Mouse (Mus musculus): ENCODE data around the gene Sf3a1.

Sf3a1 gene

DNA sequence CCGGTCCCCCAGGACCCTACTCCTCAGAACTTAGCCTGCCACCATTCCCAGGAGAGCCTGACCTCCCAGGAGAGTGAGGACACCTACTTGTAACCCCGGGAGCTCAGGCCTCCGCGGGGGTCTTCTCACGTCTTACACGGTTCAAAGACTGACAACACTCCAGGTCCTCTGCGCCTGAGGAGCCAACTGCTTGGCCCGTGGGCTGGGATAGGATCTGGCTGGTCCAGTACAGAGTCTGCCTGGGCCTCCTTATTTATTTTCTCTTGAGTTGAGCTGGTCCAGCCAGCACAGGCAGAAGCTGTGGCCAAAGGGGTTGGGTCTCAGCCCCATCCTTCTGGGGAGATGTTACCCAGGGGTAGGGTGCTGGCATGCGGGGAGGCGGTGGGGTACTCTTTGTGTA, 54.9 kb downstream of the Sf3a1 start:
- DNase-seq (ENCODE audit: low spot score in 2 of 2): no peak

DNA sequence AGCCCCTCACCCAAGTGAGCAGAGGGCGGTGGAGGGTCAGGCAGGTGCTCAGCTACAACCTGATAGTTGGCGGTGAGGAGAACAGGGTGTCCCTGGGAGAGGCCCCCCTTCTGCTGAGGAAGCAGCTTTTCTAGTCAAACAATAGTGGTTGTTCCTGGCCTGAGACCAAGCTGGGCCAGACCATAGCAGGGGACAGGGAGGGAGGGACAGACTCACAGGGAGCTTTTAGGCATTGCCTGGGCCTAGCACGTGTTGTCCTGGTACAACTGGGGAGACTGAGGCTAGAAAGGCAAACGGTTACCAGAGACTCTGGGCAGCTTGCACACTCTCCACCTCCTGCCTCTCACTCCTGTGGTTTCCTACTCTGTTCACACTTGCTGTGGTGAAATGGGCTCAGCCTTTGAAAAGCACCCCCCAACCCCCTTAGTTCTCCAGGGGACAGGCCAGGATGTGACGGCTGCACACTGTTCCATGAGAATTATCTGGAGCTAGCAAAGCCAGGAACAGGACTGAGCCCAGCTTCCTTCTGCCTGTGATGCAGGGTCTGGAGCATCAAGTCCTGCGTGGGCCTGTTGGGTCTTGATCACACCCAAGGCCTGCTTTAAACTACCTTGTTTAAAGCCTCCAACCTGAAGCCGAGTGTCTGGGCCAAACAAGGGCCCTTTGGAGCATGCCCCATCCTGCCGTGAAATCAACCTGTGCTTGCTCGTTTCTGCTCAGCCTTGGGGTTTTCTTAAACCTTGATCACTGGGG, 56.3 kb downstream of the Sf3a1 start:
- DNase-seq (ENCODE audit: low spot score in 2 of 2): no peak

DNA sequence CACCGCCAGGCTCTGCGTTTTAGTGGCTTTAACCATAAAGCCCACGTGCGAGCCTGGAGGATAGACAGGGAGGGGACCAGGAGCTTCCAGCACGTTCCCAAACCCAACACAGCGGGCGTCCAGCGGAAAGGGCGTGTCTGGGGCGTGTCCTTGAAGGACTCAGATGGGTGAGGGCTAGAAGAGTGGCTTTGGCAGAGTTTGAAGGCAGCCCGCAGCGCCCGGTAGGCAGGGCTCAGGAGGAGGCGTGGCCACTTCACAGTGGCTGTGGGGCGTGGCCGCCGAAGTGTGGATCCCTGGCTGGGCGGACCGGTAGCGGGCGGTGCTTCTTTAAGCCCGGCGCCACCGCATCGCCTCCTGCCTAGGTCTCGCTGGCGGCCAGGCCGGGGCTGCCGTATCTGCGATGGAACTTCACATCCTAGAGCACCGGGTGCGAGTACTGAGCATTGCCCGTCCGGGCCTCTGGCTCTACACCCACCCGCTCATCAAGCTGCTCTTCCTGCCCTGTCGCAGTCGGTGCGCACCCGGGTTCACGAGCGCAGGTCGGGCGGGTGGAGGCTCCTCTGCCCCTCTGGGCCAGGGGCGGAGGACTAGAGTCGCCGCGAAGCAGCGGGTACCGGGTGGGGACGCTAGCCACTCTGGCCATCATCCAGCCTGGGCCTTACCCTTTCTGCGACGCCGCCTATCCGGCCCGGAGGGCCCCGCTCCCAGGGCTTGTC, 57.9 kb downstream of the Sf3a1 start, which contains the start of gene Castor1:
TSS of gene Castor1 (plus strand) at position 312 of the 716 bp plus-strand sequence.
- peak; percentile 50 to 59 for DNase-seq (ENCODE audit: low spot score in 2 of 2)

DNA sequence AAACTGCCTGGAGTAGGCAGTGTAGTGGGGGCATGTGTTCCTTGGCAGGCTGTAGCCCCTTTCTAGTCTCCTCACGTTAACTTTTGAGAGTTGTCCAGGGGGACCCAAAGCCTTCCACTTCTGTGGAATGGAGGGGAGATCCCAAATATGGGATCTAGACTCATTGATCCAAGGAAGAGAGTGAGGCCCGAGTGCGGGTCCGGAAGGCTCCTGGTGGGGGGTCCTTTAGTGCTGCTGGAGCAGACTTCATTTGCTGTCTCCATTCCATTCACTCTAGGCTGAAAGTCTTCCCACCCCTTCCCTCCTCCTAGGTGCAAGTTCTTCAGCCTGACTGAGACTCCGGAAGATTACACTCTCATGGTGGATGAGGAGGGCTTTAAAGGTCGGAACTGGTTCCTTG, 58.5 kb downstream of the Sf3a1 start:
- no peak for DNase-seq (ENCODE audit: low spot score in 2 of 2)

DNA sequence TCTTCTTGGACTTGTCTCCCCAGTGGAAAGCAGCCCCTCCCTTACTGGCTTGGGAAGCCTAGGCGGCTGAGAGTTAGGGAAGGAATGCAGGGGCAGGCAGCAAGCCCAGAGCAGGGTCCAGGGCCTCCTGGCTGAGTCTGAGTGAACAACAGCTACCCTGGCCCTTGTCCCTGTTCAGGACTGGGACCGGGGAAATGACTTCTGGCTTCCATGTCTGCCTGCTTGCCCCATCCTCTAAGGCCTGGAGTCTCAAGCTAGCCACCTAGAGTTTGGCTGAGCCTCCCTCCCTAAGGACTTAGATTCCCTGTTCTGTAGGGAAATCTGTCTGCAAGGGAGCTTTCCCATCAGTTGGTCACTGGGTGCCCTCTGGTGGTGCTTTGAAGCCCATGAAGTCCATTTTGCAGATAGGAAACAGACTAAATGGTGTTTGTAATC, 59.2 kb downstream of the Sf3a1 start:
- DNase-seq (ENCODE audit: low spot score in 2 of 2): peak; percentile 68 to 70

DNA sequence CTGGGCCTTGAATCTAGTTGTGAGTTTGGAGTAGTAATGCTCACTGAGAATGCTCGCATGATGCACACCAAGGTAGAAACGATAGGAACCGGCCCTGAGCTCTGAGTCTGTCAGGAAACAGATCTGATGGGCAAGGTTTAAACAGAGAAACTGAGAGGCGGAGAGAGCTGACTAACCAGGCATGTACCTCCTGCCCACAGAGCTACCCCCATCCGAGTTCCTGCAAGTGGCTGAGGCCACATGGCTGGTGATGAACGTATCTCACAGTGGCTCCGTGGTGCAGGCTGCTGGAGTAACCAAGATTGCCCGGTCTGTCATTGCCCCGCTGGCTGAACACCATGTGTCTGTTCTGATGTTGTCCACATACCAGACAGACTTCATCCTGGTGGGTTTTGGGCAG, 59.8 kb downstream of the Sf3a1 start:
- DNase-seq (ENCODE audit: low spot score in 2 of 2): no peak

DNA sequence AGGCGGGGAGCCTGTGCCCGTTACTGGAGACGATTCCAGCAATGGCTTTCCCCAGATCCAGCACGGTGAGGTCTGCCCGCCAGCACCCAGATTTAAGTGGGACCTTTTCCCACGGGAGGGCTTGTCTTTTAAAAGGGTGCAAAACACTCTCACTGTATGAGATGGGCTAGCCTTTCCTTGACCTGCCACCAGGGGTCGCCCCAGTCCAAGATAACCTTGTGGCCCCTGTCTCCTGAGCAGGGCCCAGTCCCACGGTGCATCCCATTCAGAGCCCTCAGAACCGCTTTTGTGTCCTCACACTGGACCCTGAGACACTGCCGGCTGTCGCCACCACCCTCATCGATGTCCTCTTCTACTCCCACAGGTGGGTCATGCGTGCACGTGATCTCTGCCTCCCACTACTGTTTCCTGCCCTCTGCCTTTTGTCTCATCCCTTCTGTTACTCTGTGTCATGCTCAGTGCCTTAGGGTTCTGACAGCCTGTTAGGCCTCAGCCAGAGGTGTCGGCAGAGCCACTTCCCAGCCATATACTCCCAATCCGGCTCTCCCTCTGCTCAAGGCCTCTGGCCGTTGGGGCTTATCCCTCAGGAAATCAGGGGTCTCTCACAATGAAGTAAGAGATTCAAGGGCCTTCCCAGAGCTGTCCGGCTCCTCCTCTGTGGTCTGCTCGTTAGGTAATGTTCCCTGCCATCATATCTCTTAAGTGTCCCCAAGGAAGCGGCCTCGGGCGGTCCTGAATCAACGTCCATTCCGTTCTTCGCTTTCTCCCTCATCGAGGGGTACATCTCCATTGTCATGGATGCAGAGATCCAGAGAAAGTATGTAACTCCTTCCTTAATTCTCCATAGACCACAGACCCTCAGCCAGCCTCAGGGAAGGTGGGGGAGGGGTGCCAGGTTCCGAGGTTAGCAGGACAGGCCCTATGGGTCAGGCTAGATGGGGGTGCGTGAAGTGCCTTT, 60.6 kb downstream of the Sf3a1 start:
- peak in 1 of 2 experiments; percentile 45 for DNase-seq (ENCODE audit: low spot score in 2 of 2)

DNA sequence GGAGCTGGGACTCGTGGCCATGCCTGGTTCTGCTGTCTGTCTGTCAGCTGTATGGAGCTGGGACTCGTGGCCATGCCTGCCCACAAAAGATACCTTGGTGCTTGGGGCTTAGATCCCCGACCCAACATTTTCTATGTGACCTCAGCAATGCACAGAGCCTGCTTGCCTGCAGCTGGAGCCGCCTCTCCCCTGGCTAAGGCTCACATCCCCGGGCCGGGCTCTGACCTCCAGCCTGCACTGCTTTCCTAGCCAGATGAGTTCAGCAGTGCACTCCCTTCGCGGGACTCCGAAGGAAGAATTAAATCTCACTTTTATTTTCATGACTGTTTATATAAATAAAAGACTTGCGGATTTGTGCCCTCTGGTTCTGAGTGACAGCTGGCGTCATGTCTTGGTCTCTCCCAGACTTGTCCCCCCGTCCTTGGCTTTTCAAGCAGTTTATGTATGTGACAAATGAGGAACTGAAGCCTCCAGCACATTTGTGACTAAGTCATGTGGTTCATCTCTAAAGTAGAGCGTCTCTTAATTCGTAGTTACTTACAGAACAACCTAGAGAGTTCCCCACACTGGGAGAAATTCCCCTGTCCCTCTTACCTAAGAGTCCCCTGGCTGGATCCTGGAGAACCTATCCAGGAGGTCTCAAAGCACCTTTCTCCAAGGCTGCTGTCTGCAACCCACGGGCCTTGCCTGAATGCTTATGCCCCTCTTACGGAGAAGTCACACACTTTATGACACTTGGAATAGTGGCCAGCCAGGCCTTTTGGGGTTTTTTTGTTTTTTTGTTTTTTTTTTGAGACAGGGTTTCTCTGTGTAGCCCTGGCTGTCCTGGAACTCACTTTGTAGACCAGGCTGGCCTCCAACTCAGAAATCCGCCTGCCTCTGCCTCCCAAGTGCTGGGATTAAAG, 62.1 kb downstream of the Sf3a1 start:
- DNase-seq (ENCODE audit: low spot score in 2 of 2): no peak

DNA sequence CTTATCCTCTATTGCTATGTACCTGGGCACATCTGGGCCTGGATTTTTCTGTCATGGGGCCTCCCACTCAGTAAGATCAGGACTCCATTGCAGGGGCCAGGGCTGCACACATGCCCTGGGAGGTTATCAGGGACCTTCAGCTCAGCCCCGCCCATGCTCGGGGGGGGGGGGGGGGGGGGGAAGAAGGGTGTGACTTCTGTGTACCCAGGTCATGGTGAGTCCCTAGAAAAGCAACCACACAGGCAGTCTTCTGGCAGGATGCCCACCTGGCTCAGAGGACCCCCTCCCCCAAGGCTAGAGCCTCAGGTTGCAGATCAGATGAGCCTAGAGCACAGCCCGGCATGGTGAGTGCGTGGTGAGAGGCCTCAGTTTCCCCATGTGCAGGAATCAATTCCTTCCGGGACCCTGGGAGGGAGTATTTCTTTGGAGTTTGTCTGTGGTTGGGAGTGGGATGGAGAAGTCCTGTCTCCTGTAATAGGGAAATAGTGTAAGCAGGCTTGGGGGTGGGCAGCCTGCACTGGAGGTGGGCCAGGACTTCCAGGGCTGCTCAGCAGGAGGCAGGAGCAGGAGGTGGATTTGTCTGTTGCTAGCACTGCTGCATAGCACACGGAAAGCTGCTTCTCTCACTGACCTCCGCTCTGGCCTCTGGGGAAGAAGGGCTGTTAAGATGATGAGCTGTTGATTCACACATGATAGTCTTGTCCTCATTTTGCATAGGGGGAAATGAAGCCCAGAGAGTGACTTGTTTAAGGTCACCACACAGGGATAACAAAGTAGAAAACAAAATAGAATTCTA, 63.4 kb downstream of the Sf3a1 start:
- DNase-seq (ENCODE audit: low spot score in 2 of 2): no peak

DNA sequence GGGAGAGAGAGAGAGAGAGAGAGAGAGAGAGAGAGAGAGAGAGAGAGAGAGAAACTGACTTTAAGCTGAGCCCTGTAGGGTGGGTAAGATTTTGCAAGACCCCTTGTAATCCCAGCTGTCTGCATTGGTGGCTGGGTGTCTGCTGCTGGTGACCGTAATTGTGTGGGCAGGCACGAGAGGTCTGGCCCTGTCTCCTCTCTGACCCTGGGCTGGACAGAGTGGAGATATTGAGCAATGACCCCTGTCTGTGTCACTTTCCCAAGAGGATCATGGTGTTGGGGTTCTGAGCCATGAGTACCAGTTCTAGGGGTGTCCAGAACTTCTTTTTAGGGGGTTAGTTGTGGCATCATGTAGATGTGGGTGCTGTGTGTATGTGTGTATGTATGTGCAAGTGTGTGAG, 64.1 kb downstream of the Sf3a1 start:
- DNase-seq (ENCODE audit: low spot score in 2 of 2): no peak

DNA sequence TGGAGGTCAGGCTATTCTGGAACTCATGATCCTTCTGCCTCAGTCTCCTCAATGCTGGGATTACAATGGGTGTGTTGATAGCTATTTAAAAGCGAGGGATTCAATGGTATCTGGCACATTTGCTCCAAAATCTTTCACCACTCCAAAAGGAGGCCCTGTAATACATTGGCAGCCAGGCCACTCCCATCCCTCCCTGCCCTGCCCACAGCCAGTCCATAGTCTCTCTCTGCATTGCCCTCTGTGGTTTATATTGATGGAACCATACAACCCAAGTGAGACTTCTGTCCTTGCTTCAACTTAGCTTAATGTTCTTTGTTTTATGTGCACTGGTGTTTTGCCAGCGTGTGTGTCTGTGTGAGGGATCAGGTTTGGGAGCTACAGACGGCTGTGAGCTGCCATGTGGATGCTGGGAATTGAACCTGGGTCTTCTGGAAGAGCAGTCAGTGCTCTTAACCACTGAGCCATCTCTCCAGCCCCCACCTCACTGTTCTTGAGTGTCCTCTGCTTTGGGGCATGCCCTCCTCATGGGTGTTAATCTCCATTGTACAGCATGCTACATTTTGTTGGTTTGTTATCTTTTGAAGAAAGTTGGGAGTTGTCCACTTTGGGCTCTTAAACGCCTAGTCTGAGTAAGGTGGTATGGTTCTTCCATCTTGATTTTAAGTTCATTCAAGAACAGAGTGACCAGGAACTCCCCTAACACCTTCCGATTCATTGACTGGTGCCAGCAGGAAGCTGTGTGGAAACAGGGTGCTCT, 66.6 kb downstream of the Sf3a1 start:
- DNase-seq (ENCODE audit: low spot score in 2 of 2): no peak

DNA sequence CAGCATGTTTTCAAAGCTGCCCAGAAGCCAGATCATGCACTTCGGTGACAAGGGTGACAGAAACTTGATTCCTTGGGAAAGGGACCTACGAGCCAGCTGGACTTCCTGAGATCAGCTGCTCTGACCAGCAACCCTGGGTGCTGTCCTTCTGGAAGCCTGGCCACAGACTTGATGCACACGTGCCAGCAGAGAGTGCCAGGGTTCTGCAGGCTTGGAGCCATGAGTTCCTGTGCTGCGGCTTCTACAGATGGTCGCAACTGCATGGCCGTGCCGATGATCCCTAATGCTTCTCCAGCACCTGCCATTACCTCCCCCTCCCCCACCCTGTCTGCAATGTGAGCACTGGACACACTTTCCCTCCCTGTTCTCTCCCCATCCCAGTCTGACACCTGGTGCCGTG, 68.3 kb downstream of the Sf3a1 start:
- no peak for DNase-seq (ENCODE audit: low spot score in 2 of 2)

DNA sequence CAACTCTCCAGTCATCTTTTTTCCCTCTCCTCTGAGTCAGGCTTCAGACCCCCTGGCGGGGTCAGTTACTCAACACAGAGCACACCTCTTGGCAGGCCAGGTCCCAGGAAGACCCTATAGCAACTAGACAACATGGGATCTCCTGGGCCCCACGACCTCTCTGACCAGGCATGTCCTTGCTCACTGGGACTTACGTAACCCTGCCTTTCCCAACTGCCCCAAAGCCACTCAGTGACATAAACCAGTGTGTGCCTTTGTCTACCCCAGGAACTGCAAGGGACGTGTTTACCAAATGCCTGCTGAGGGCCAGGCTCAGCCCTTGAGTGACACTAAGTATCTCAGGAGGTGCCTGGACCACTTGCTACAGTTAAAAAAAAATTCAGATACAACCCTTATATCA, 69.7 kb downstream of the Sf3a1 start:
- no peak for DNase-seq (ENCODE audit: low spot score in 2 of 2)

DNA sequence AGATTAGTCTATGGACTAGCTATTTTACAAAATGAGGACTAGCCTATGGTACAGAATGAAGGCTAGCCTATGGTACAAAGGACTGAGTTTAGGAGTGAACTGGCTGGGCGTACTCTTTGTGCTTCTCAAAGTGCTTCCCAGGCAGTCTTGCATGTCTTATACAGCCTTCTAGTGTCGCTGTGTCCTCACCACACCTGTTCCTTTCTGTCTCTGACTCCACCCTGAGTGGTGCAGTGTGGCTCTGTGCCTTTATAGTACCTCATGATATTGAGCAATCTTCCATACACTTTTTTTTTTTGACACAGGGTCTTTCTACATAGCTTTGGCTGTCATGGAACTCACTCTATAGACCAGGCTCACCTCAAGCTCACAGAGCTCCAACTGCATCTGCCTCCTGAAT, 71.3 kb downstream of the Sf3a1 start:
- DNase-seq (ENCODE audit: low spot score in 2 of 2): no peak

Measured in right cerebral cortex, postnatal 36 days (tissue).